Mouse (Mus musculus) limb, embryonic 10.5 days (tissue): ENCODE measurements around the gene Adamtsl3. TPM values are rescaled to one million over a fixed set of nuclear protein-coding genes. Genes with fewer than 3 reads are reported as not detected.
A peak's percentile ranks its signal among the peaks of the same experiment; 100 is the strongest.

ENCODE experiments used
- DNase-seq: peaks from one replicate; pipeline ENCODE4 v3.0.0-alpha.2; 2017; ENCODE audit warnings: low spot score
- H3K27ac ChIP-seq: fragments of 300-500 bp; sonication (generic); 2 replicates; pipeline ENCODE4 v1.5.1; 2016; ENCODE audit warnings: mild to moderate bottlenecking
- H3K27me3 ChIP-seq: fragments of 300-500 bp; sonication (generic); 2 replicates; pipeline ENCODE4 v1.6.1; 2016; ENCODE audit warnings: low read depth, mild to moderate bottlenecking; ENCODE audit not compliant: poor library complexity, severe bottlenecking
- H3K36me3 ChIP-seq: fragments of 300-500 bp; sonication (generic); 2 replicates; pipeline ENCODE4 v1.6.1; 2016; ENCODE audit warnings: mild to moderate bottlenecking, moderate library complexity
- H3K4me1 ChIP-seq: fragments of 300-500 bp; sonication (generic); 2 replicates; pipeline ENCODE4 v1.6.1; 2016
- H3K4me3 ChIP-seq: fragments of 300-500 bp; sonication (generic); 2 replicates; pipeline ENCODE4 v1.5.1; 2016; ENCODE audit warnings: mild to moderate bottlenecking, moderate library complexity
- H3K9me3 ChIP-seq: fragments of 300-500 bp; sonication (generic); replicated peaks from 2 replicates; pipeline ENCODE4 v1.6.1; 2016; ENCODE audit warnings: mild to moderate bottlenecking
- WGBS: fragments of 180-500 bp; shearing (Covaris S2); methylation state at CpG from one replicate; pipeline ENCODE4 v1.1.7; 2016; 5-methylcytosine and 5-hydroxymethylcytosine counted together
- polyA plus RNA-seq: library from polyadenylated mRNA; unstranded; fragments of >200 nt; fragmentation: Nextera tagmentation; extraction: Ambion mirVana; gene quantifications from 2 replicates; pipeline ENCODE4 v1.2.1, GENCODE M21; 2016

Gene Adamtsl3
- polyA plus RNA-seq, result 0.11 and 0.81 TPM in 2 replicates

DNA sequence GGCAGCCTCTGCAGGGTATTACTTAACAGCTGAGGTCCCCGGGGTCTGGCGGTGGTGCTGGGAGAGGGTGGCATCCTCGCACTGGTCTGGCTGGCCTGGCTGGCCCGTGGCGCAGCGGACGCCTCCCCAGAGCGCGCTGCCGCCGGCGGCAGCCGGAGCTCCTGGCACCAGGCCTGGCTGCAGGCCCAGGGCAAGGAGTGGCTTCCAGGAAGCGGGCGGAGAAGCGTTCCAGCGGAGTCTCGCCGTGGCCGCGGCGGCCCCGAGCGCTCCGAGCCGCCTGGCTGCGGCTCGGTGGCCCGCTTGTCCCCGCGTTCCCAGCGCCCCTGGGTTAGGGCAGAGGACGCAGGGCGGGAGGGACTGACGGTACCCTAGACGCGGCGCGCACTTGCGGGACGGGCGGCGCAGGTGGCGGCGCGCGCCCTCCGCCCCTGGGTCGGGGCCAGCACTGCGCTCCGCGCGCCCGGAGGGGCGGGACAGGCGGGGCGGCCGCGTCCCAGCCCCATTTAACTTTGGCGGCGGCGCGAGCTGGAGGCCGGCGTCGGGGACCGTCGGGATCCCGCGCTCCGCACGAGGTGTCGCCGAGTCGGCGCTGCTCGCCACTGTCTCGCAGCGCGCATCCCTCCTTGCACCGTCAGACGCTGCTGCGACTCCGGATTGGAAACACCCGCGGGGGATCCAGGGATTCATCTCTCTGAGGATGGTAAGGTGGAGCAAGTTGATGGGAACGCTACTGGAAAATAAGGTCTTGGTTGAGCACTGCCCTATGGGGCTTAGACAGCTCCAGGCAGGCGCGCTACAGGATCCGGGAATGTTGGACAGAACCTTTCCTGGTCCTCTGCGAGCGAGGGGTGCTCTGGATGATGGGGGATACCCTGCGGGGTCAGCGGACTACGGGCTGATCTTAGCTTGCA is at the start of gene Adamtsl3:
Gene Adamtsl3, plus strand, starts transcription at position 484 of the 911 bp plus-strand sequence.
- no peaks in the 10 kb centered on the region for H3K9me3 ChIP-seq
- H3K27ac ChIP-seq, result peak within 1 kb of the TSS; percentile 71
- peak within 1 kb of the TSS; percentile 57 for H3K4me3 ChIP-seq
- under 1% methylated on average over 95 of the region's 95 CpGs for WGBS
- H3K36me3 ChIP-seq, result no peaks in the 10 kb centered on the region
- H3K27me3 ChIP-seq, result peaks cover 66% of the 10 kb centered on the region
- peak; percentile 60 for DNase-seq
- peaks cover 20% of the 10 kb centered on the region for H3K4me1 ChIP-seq

DNA sequence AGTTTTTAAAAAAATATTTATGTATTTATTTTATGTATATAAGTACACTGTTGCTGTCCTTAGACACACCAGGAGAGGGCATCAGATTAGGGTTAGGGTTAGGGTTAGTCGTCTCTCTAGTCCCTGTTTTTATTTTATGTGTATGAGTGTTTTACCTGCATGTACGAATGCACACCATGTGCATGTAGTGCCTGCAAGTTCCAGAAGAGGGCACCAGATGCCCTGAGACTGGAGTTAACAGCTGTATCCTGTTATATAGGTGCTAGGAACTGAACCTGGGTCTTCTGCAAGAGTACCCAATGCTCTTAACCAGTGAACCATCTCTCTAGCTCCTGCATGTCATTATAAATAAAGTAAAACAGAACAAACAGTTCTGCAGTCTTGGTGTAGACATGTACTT is 48.3 kb upstream of the Adamtsl3 start:
- 95% methylated on average over 2 of the region's 2 CpGs for WGBS
- no peaks in the 10 kb centered on the region for H3K27me3 ChIP-seq
- no peaks in the 10 kb centered on the region for H3K4me1 ChIP-seq
- H3K27ac ChIP-seq, result no peak overlapping the region
- H3K4me3 ChIP-seq, result no peak overlapping the region
- DNase-seq, result no peak
- H3K9me3 ChIP-seq, result no peaks in the 10 kb centered on the region
- no peaks in the 10 kb centered on the region for H3K36me3 ChIP-seq

GRCm38 (mm10) chr7:82293441-82293840 is 42.1 kb upstream of the Adamtsl3 start:
- H3K36me3 ChIP-seq, result no peaks in the 10 kb centered on the region
- H3K27ac ChIP-seq, result no peak overlapping the region
- no peaks in the 10 kb centered on the region for H3K9me3 ChIP-seq
- H3K4me3 ChIP-seq, result no peak overlapping the region
- H3K4me1 ChIP-seq, result peaks cover 19% of the 10 kb centered on the region
- DNase-seq, result no peak
- H3K27me3 ChIP-seq, result no peaks in the 10 kb centered on the region
- 89% methylated on average over 7 of the region's 7 CpGs for WGBS

GRCm38 (mm10) chr7:82294083-82294482 is 41.4 kb upstream of the Adamtsl3 start:
- Histone ChIP-seq H3K4me3 (no peak overlapping the region), H3K27ac (peak overlapping the region; percentile 26; the same call in 1 of the 2 replicates), H3K9me3 (no peaks in the 10 kb centered on the region), H3K27me3 (no peaks in the 10 kb centered on the region), H3K36me3 (no peaks in the 10 kb centered on the region), H3K4me1 (peaks cover 19% of the 10 kb centered on the region)
- no peak for DNase-seq
- WGBS, result 86% methylated on average over 10 of the region's 10 CpGs

GRCm38 (mm10) chr7:82294611-82295010 is 40.9 kb upstream of the Adamtsl3 start:
- Histone ChIP-seq H3K4me1 (peaks cover 19% of the 10 kb centered on the region), H3K27me3 (no peaks in the 10 kb centered on the region), H3K27ac (0 out of 2 replicates have a peak overlapping the region, but pooled peaks have one; percentile 26), H3K9me3 (no peaks in the 10 kb centered on the region), H3K4me3 (no peak overlapping the region), H3K36me3 (no peaks in the 10 kb centered on the region)
- no peak for DNase-seq
- 77% methylated on average over 2 of the region's 2 CpGs for WGBS

DNA sequence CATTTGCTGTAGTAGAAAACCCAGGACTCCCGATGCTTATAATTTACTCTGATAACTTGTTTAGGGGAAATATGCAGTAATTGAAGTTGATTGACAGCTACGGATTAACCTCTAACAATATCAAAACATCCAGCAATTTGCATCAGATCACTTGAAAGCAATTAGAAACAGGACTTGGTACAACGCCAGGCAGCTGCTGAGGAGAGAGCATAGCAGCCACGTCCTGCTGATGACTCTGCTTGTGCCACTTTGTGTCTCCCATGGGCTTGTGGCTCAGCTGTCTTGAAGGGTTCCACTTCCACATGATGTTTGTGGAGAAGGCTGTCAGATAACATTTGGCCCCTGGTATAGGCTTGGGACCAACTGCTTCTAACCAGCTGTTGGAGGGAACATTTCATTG is 27.1 kb upstream of the Adamtsl3 start:
- Histone ChIP-seq H3K27me3 (no peaks in the 10 kb centered on the region), H3K4me1 (peaks cover 4% of the 10 kb centered on the region; the same call in 1 of the 2 replicates), H3K36me3 (no peaks in the 10 kb centered on the region), H3K27ac (no peak overlapping the region), H3K9me3 (no peaks in the 10 kb centered on the region), H3K4me3 (no peak overlapping the region)
- no peak for DNase-seq
- WGBS, result 87% methylated on average over 4 of the region's 4 CpGs

GRCm38 (mm10) chr7:82318515-82318914 is 17.0 kb upstream of the Adamtsl3 start:
- 87% methylated on average over 12 of the region's 12 CpGs for WGBS
- H3K4me3 ChIP-seq, result no peak overlapping the region
- no peaks in the 10 kb centered on the region for H3K27me3 ChIP-seq
- H3K4me1 ChIP-seq, result peaks cover 7% of the 10 kb centered on the region; the same call in 1 of the 2 replicates
- no peaks in the 10 kb centered on the region for H3K9me3 ChIP-seq
- no peak overlapping the region for H3K27ac ChIP-seq
- no peaks in the 10 kb centered on the region for H3K36me3 ChIP-seq
- no peak for DNase-seq

GRCm38 (mm10) chr7:82326616-82327015 is 8.9 kb upstream of the Adamtsl3 start:
- Histone ChIP-seq H3K27ac (no peak overlapping the region), H3K36me3 (no peaks in the 10 kb centered on the region), H3K4me3 (no peak overlapping the region), H3K4me1 (no peaks in the 10 kb centered on the region), H3K27me3 (peaks cover 2% of the 10 kb centered on the region; the same call in 1 of the 2 replicates), H3K9me3 (no peaks in the 10 kb centered on the region)
- 79% methylated on average over 1 of the region's 1 CpGs for WGBS
- no peak for DNase-seq

- Histone ChIP-seq H3K36me3 (no peaks in the 10 kb centered on the region), H3K27ac (no peak overlapping the region), H3K9me3 (no peaks in the 10 kb centered on the region), H3K4me1 (no peaks in the 10 kb centered on the region), H3K4me3 (no peak overlapping the region), H3K27me3 (peaks cover 5% of the 10 kb centered on the region; the same call in 1 of the 2 replicates)
- 44% methylated on average over 4 of the region's 4 CpGs for WGBS
- DNase-seq, result no peak
Observed at GRCm38 (mm10) chr7:82327201-82327600, 8.3 kb upstream of the Adamtsl3 start.

DNA sequence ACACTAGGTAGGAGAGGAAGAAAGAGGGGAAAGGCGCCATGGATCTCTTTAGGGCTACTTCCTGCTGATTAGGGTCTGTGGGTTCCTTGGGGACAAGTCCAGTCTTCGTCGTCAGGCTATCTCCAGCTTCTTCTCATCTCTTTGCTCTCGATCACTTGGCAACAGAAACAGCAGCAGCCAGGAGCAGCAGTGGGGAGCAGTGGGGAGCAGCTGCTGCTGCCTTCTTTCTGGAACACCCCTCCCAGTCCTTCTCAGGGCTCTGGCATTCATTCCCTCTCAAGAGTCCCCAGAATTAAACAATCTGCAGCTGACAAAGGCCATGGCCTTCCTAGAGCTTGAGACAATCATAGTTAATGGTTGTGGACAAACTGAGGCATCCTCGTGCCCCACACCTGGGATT is 7.6 kb upstream of the Adamtsl3 start:
- no peak for DNase-seq
- Histone ChIP-seq H3K4me1 (no peaks in the 10 kb centered on the region), H3K4me3 (no peak overlapping the region), H3K27ac (no peak overlapping the region), H3K27me3 (peaks cover 6% of the 10 kb centered on the region), H3K36me3 (no peaks in the 10 kb centered on the region), H3K9me3 (no peaks in the 10 kb centered on the region)
- 73% methylated on average over 5 of the region's 5 CpGs for WGBS

DNA sequence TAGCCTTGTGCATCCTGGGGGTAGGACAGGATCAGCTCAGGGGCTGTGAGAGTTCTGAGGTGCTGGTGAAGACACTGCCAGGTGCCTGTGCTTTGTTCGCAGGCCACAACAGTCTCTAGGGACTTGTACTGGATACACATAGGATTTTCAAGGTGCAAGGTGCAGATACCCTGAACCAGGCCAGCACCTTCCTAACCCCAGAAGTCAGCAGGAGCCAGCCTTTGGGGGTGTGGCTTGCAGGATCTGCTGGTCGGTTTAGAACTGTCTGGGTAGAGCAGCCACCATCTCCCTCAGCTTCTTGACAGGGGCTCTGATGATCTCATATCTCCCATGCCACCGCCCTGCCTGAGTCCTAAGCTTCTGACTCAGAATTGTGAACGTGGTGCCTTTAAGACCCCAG is 5.7 kb upstream of the Adamtsl3 start:
- Histone ChIP-seq H3K36me3 (no peaks in the 10 kb centered on the region), H3K4me1 (peaks cover under 1% of the 10 kb centered on the region; the same call in 1 of the 2 replicates), H3K27ac (no peak overlapping the region), H3K27me3 (peaks cover 26% of the 10 kb centered on the region), H3K4me3 (no peak overlapping the region), H3K9me3 (no peaks in the 10 kb centered on the region)
- WGBS, result 61% methylated on average over 4 of the region's 4 CpGs
- DNase-seq, result no peak

DNA sequence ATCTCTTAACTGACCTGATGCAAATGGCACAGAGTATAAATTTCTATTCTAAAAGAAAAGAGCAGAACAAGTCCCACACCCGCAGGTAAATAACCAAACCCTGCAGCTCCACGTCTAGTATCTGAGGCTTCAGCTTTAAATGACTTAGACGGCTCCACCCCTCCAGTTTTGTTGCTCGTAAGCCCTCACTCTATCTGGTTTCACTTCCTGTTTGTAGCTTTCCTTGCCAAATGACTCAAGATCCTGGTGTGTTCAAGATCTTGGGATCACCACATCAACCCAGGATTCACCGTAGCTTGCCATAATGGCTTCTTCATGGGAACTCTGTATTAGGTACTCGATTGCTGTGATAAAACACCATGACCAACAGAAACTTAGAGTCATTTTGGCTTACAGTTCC is 4.6 kb upstream of the Adamtsl3 start:
- H3K4me3 ChIP-seq, result no peak overlapping the region
- H3K27ac ChIP-seq, result no peak overlapping the region
- H3K27me3 ChIP-seq, result peaks cover 36% of the 10 kb centered on the region
- H3K4me1 ChIP-seq, result peaks cover 11% of the 10 kb centered on the region
- DNase-seq, result peak; percentile 12
- 77% methylated on average over 6 of the region's 6 CpGs for WGBS
- H3K36me3 ChIP-seq, result no peaks in the 10 kb centered on the region
- H3K9me3 ChIP-seq, result no peaks in the 10 kb centered on the region

DNA sequence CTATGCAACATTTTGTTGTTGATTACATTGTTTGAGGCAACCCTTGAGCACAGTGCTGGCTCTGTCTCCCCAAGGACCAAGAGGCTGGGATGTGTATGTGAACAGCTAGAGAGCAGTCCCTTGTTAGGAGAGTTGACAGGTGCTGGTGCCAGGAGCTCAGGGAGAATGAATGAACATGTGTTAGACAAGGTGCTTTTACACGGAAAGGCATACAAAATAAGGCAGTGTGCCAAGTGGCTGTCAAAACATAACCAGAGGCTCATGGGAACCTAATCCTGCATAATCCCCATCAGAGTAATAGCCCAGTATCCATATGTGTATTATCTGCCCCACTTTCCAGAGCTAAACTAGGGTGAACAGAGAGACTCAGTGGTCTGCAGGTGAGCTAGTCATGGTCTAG is 1.5 kb upstream of the Adamtsl3 start:
- Histone ChIP-seq H3K27ac (no peak overlapping the region), H3K9me3 (no peaks in the 10 kb centered on the region), H3K36me3 (no peaks in the 10 kb centered on the region), H3K27me3 (peaks cover 66% of the 10 kb centered on the region), H3K4me1 (peaks cover 20% of the 10 kb centered on the region), H3K4me3 (no peak overlapping the region)
- 63% methylated on average over 1 of the region's 1 CpGs for WGBS
- DNase-seq, result peak; percentile 25
